7 mouse cellular contexts compared by ENCODE assay signal in genomic region chr16:49858161-49858906, GRCm38 (mm10). TPM values are rescaled to one million over a fixed set of nuclear protein-coding genes. Genes with fewer than 3 reads are reported as not detected.
DNase-seq lines count a peak whose midpoint lies in the region; ATAC-seq and TF ChIP-seq lines count a peak whose summit lies in the region.

No protein-coding gene starts in this region.

- H3K27ac ChIP-seq in limb, embryonic 13.5 days, result no peak overlapping the region
- no peak overlapping the region for H3K27ac ChIP-seq in limb, embryonic 10.5 days
- no peak overlapping the region for H3K27ac ChIP-seq in hindbrain, embryonic 16.5 days (ENCODE audit: low read depth, low read length)

- H3K9me3 ChIP-seq in limb, embryonic 13.5 days, result no peaks in the 10 kb centered on the region
- no peaks in the 10 kb centered on the region for H3K9me3 ChIP-seq in limb, embryonic 10.5 days (replicated peaks)
- H3K9me3 ChIP-seq in hindbrain, embryonic 16.5 days (ENCODE audit: control insufficient read depth, low read length), result no peaks in the 10 kb centered on the region

- H3K79me2 ChIP-seq in myocyte (ENCODE audit: control insufficient read depth, insufficient read depth), result peaks cover 72% of the 10 kb centered on the region

- WGBS in limb, embryonic 13.5 days, result 73% methylated on average over 9 of the region's 9 CpGs
- 88% methylated on average over 9 of the region's 9 CpGs for WGBS in limb, embryonic 10.5 days
- 69% methylated on average over 9 of the region's 9 CpGs for WGBS in hindbrain, embryonic 16.5 days

- no peak for ATAC-seq in limb, embryonic 13.5 days (ENCODE audit: low FRiP score, low read depth)
- ATAC-seq in hindbrain, embryonic 16.5 days, result no peak
- ATAC-seq in megakaryocyte-erythroid progenitor cell, adult 5-6 weeks (replicated peaks; ENCODE audit: low FRiP score, low TSS enrichment, poor library complexity, severe bottlenecking), result no peak

- H3K36me3 ChIP-seq in limb, embryonic 13.5 days, result no peaks in the 10 kb centered on the region
- no peaks in the 10 kb centered on the region for H3K36me3 ChIP-seq in limb, embryonic 10.5 days
- H3K36me3 ChIP-seq in hindbrain, embryonic 16.5 days (ENCODE audit: control insufficient read depth, insufficient read depth, low read length), result no peaks in the 10 kb centered on the region
- H3K36me3 ChIP-seq in myocyte (ENCODE audit: control insufficient read depth, insufficient read depth), result peaks cover 9% of the 10 kb centered on the region

- peaks cover 31% of the 10 kb centered on the region for H3K4me1 ChIP-seq in limb, embryonic 13.5 days
- peaks cover 21% of the 10 kb centered on the region for H3K4me1 ChIP-seq in limb, embryonic 10.5 days
- H3K4me1 ChIP-seq in hindbrain, embryonic 16.5 days (ENCODE audit: control insufficient read depth, insufficient read depth, low read depth, low read length), result peaks cover 6% of the 10 kb centered on the region

- H3K9ac ChIP-seq in limb, embryonic 13.5 days, result no peak overlapping the region
- 0 out of 2 replicates have a peak overlapping the region, but pooled peaks have one; percentile 39 for H3K9ac ChIP-seq in hindbrain, embryonic 16.5 days (ENCODE audit: low read depth, low read length)

- peak overlapping the region; percentile 44 for H3K4me2 ChIP-seq in limb, embryonic 13.5 days (replicated peaks)
- peak overlapping the region; percentile 56 for H3K4me2 ChIP-seq in hindbrain, embryonic 16.5 days (ENCODE audit: low read length)
- H3K4me2 ChIP-seq in myocyte (ENCODE audit: low read depth), result peak overlapping the region; percentile 90

- TF ChIP-seq POLR2A in myocyte (IDR thresholded peaks at IDR 0.05; ENCODE audit: insufficient read length, low read depth), result no peak

- no peak for DNase-seq in limb, embryonic 10.5 days (ENCODE audit: low spot score)
- peak; percentile 42 for DNase-seq in c-Kit-positive CD71-positive TER-119-positive erythroid progenitor cells, embryonic 14.5 days (ENCODE audit: low spot score)
- DNase-seq in cerebellum, postnatal 4 days (ENCODE audit: low spot score in 2 of 2), result no peak

- H3K27me3 ChIP-seq in limb, embryonic 13.5 days, result no peaks in the 10 kb centered on the region
- H3K27me3 ChIP-seq in limb, embryonic 10.5 days (ENCODE audit: low read depth, poor library complexity, severe bottlenecking), result no peaks in the 10 kb centered on the region
- no peaks in the 10 kb centered on the region for H3K27me3 ChIP-seq in hindbrain, embryonic 16.5 days (replicated peaks; ENCODE audit: control insufficient read depth, insufficient read depth, low read length)
- no peaks in the 10 kb centered on the region for H3K27me3 ChIP-seq in myocyte (ENCODE audit: control insufficient read depth, insufficient read depth, insufficient read length)

- H3K4me3 ChIP-seq in limb, embryonic 13.5 days, result peak overlapping the region; percentile 11
- H3K4me3 ChIP-seq in limb, embryonic 10.5 days, result no peak overlapping the region
- peak overlapping the region; percentile 24 for H3K4me3 ChIP-seq in hindbrain, embryonic 16.5 days (ENCODE audit: low read length)
- peak overlapping the region; percentile 63 for H3K4me3 ChIP-seq in myocyte

- no peak overlapping the region for H3ac ChIP-seq in myocyte (ENCODE audit: control insufficient read depth, insufficient read length)

TF ChIP-seq in myocyte, 11 proteins besides CTCF, POLR2A, EP300 and RAD21:
- TF ChIP-seq USF1 (IDR thresholded peaks at IDR 0.05; ENCODE audit: low read depth) (no peak), POLR2AphosphoS2 (IDR thresholded peaks at IDR 0.05; ENCODE audit: insufficient read length, low read depth) (no peak), TCF3 (IDR thresholded peaks at IDR 0.05; ENCODE audit: insufficient read length, low read depth) (no peak), SRF (IDR thresholded peaks at IDR 0.05; ENCODE audit: control insufficient read depth, insufficient read length, low read depth) (no peak), REST (IDR thresholded peaks at IDR 0.05; ENCODE audit: insufficient read depth, insufficient read length) (no peak), MYOG (IDR thresholded peaks at IDR 0.05; ENCODE audit: control insufficient read depth in 1 of 3, insufficient read depth in 1 of 3, insufficient read length in 2 of 3, low read depth in 2 of 3) (no peak), TCF12 (IDR thresholded peaks at IDR 0.05; ENCODE audit: insufficient read depth, poor library complexity, severe bottlenecking) (no peak), CEBPB (IDR thresholded peaks at IDR 0.05; ENCODE audit: insufficient read depth, poor library complexity, severe bottlenecking) (no peak), MAX (IDR thresholded peaks at IDR 0.05; ENCODE audit: low read depth) (no peak), E2F4 (IDR thresholded peaks at IDR 0.05; ENCODE audit: insufficient read depth) (no peak), MYOD1 (IDR thresholded peaks at IDR 0.05; ENCODE audit: control insufficient read depth in 1 of 3, insufficient read length in 2 of 3, low read depth in 2 of 3) (no peak)

RNA-seq across cellular contexts. Expression of gene Cd47, which starts 58.0 kb away (rescaled TPM):
- 62.1 and 62.5 TPM in 2 replicates for polyA plus RNA-seq in limb, embryonic 13.5 days (2015; fragmentation: Nextera tagmentation; extraction: Ambion mirVana)
- 21.3 and 26.6 TPM in 2 replicates for polyA plus RNA-seq in limb, embryonic 10.5 days (2016; fragmentation: Nextera tagmentation; extraction: Ambion mirVana)
- 172 and 192 TPM in 2 replicates for polyA plus RNA-seq in hindbrain, embryonic 16.5 days (2015; fragmentation: Nextera tagmentation; extraction: Ambion mirVana)
- 79.4 TPM for polyA plus RNA-seq in myocyte (2012; fragmentation: generic; extraction: Trizol)
- total RNA-seq in megakaryocyte-erythroid progenitor cell, adult 5-6 weeks (2014; fragmentation: Nextera tagmentation), result 237 and 252 TPM in 2 replicates
- total RNA-seq in megakaryocyte-erythroid progenitor cell, adult 5-6 weeks (2017), result 166 and 180 TPM in 2 replicates
